Mouse (Mus musculus) cerebellum, adult (tissue): ENCODE measurements around the gene Acsl5.

ENCODE experiments used
- ATAC-seq: cut with Nextera tagmentation; 2 replicates; pipeline ENCODE4 v1.9.2; 2017; ENCODE audit warnings: mild to moderate bottlenecking, moderate library complexity, mixed read lengths; ENCODE audit not compliant: insufficient number of reproducible peaks, low FRiP score, low TSS enrichment

Acsl5 gene

GRCm38 (mm10) chr19:55236564-55236963 is 15.2 kb upstream of the Acsl5 start:
- ATAC-seq: no peak

GRCm38 (mm10) chr19:55239766-55240426 is 11.8 kb upstream of the Acsl5 start:
- no peak for ATAC-seq

GRCm38 (mm10) chr19:55241186-55241645 is 10.5 kb upstream of the Acsl5 start, which contains the start of gene Gucy2g:
Gucy2g (minus strand) TSS chr19:55241236.
- ATAC-seq: no peak

GRCm38 (mm10) chr19:55244791-55245231 is 6.9 kb upstream of the Acsl5 start:
- 0 out of 2 replicates have a peak, but pooled peaks have one; percentile 49 for ATAC-seq

- ATAC-seq: no peak
Measured at GRCm38 (mm10) chr19:55247563-55247962, 4.2 kb upstream of the Acsl5 start.

GRCm38 (mm10) chr19:55247991-55248520 is 3.7 kb upstream of the Acsl5 start:
- no peak for ATAC-seq

- ATAC-seq: no peak
Measured at GRCm38 (mm10) chr19:55250451-55250850, 1.3 kb upstream of the Acsl5 start.

- ATAC-seq: no peak; the same call in 1 of the 2 replicates
Measured at GRCm38 (mm10) chr19:55253239-55253569, 1.5 kb downstream of the Acsl5 start.

- ATAC-seq: peak; percentile 78
Measured at GRCm38 (mm10) chr19:55253570-55254441, 2.1 kb downstream of the Acsl5 start.

- no peak for ATAC-seq
Measured at GRCm38 (mm10) chr19:55254513-55255016, 2.8 kb downstream of the Acsl5 start.

GRCm38 (mm10) chr19:55256156-55256555 is 4.4 kb downstream of the Acsl5 start:
- no peak for ATAC-seq

- no peak for ATAC-seq
Measured at GRCm38 (mm10) chr19:55257656-55258375, 6.1 kb downstream of the Acsl5 start.

GRCm38 (mm10) chr19:55258514-55258913 is 6.8 kb downstream of the Acsl5 start:
- no peak for ATAC-seq

GRCm38 (mm10) chr19:55260389-55261184 is 8.8 kb downstream of the Acsl5 start:
- ATAC-seq: no peak

- no peak for ATAC-seq
Measured at GRCm38 (mm10) chr19:55265269-55265668, 13.5 kb downstream of the Acsl5 start.

GRCm38 (mm10) chr19:55266786-55267185 is 15.0 kb downstream of the Acsl5 start:
- no peak for ATAC-seq

GRCm38 (mm10) chr19:55268150-55268549 is 16.4 kb downstream of the Acsl5 start:
- no peak for ATAC-seq

GRCm38 (mm10) chr19:55269051-55269450 is 17.3 kb downstream of the Acsl5 start:
- no peak for ATAC-seq

GRCm38 (mm10) chr19:55271448-55271847 is 19.7 kb downstream of the Acsl5 start:
- no peak for ATAC-seq
